Mouse (Mus musculus): ENCODE results near the gene Blzf1. TPM values are rescaled to one million over a fixed set of nuclear protein-coding genes. Genes with fewer than 3 reads are reported as not detected.

Blzf1 gene
- total RNA-seq, 1 experiment from 2014 or later = 25.0 TPM

Other genes with a start within 250 kb of the Blzf1 start
- 1.9 and 29.0 TPM in 2 replicates for gene Sell, start 245.5 kb downstream of the Blzf1 start, total RNA-seq (2021)
- 1.2 and 1.4 TPM in 2 replicates for gene Selp, start 192.2 kb downstream of the Blzf1 start, total RNA-seq (2021)
- 8.0 and 34.9 TPM in 2 replicates for gene F5, start 155.7 kb downstream of the Blzf1 start, total RNA-seq (2021)
- 15.8 and 20.7 TPM in 2 replicates for gene Slc19a2, start 58.4 kb downstream of the Blzf1 start, total RNA-seq (2021)
- 8.2 and 9.8 TPM in 2 replicates for gene Ccdc181, start 31.9 kb downstream of the Blzf1 start, total RNA-seq (2021)
- gene Nme7, start 3.4 kb downstream of the Blzf1 start, total RNA-seq (2021) = 15.5 TPM in 2 replicates
- gene Atp1b1, start 150.9 kb upstream of the Blzf1 start, total RNA-seq (2021) = 90.2 and 91.6 TPM in 2 replicates

All from adrenal gland, postnatal 14 days (tissue).